Mouse (Mus musculus) stomach, postnatal 0 days (tissue): ENCODE measurements at regions not wholly inside any gene's neighbourhood (a gene's known extent, or its start where the extent isn't known, plus 50 kb on each side); places are given as distances from the start of the nearest gene placed in this dataset.

Source experiments
- ATAC-seq: fragments of 200-750 bp; cut with Nextera tagmentation; 2 replicates; pipeline ENCODE4 v1.8.0; 2017; ENCODE audit not compliant: low FRiP score, low TSS enrichment
- DNase-seq: peaks from one replicate; pipeline ENCODE4 v3.0.0-alpha.2; 2016; ENCODE audit warnings: low spot score
- H3K27ac ChIP-seq: fragments of 300-500 bp; sonication (generic); replicated peaks from 2 replicates; pipeline ENCODE4 v1.5.1; 2014; ENCODE audit warnings: mild to moderate bottlenecking, control low read depth
- H3K27me3 ChIP-seq: fragments of 300-500 bp; sonication (generic); 2 replicates; pipeline ENCODE4 v1.6.1; 2014; ENCODE audit warnings: low read length; ENCODE audit not compliant: control insufficient read depth, insufficient read depth
- H3K36me3 ChIP-seq: fragments of 300-500 bp; sonication (generic); 2 replicates; pipeline ENCODE4 v1.6.1; 2014; ENCODE audit warnings: low read length, mixed read lengths; ENCODE audit not compliant: control insufficient read depth, insufficient read depth
- H3K4me1 ChIP-seq: fragments of 300-500 bp; sonication (generic); replicated peaks from 2 replicates; pipeline ENCODE4 v1.6.1; 2014; ENCODE audit warnings: antibody characterized with exemption; ENCODE audit not compliant: control insufficient read depth, insufficient read depth
- H3K4me2 ChIP-seq: fragments of 300-500 bp; sonication (generic); replicated peaks from 2 replicates; pipeline ENCODE4 v1.6.1; 2014; ENCODE audit warnings: low read depth, mild to moderate bottlenecking, control low read depth, moderate library complexity
- H3K4me3 ChIP-seq: fragments of 300-500 bp; sonication (generic); 2 replicates; pipeline ENCODE4 v1.5.1; 2014; ENCODE audit warnings: low read depth, low read length, control low read depth
- H3K9ac ChIP-seq: fragments of 300-500 bp; sonication (generic); 2 replicates; pipeline ENCODE4 v1.6.1; 2014; ENCODE audit warnings: mild to moderate bottlenecking, low read length, control low read depth, mixed read lengths
- H3K9me3 ChIP-seq: fragments of 300-500 bp; sonication (generic); 2 replicates; pipeline ENCODE4 v1.6.1; 2016; ENCODE audit warnings: low read length; ENCODE audit not compliant: control insufficient read depth
- CTCF ChIP-seq: IDR thresholded peaks from 2 replicates; pipeline ENCODE4 v1.5.1; 2016; ENCODE audit warnings: antibody characterized with exemption, low read depth, mild to moderate bottlenecking, moderate library complexity
- EP300 ChIP-seq: optimal IDR thresholded peaks from 2 replicates; pipeline ENCODE3; 2016; ENCODE audit warnings: antibody characterized with exemption
- WGBS: fragments of 180-500 bp; shearing (Covaris S2); extraction: QIAGEN DNeasy Blood & Tissue Kit; methylation state at CpG from one replicate; pipeline ENCODE4 v1.1.7; 2014; 5-methylcytosine and 5-hydroxymethylcytosine counted together

DNA sequence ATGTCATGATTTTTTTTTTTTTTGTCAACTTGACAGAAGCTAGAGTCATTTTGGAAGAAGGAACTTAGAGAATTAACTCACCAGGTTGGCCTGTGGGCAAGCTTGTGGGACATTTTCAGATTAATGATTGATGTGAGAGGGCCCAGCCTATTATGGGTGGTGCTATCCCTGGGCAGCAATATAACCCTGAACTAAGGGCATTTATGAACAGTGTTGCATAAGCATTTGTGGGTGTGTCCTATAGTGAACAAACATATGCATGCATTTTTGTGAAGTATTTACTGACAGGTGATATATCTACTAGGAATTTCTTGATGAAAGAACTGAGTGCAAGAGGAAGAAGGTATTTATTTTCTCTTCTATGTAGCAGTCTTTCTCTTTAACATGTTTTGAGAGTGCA lies 320.5 kb upstream of the Slc30a5 start:
- no peak overlapping the region for H3K4me2 ChIP-seq
- no peaks in the 10 kb centered on the region for H3K9me3 ChIP-seq
- H3K9ac ChIP-seq = no peak overlapping the region
- no peaks in the 10 kb centered on the region for H3K4me1 ChIP-seq
- no peak overlapping the region for H3K4me3 ChIP-seq
- H3K36me3 ChIP-seq = no peaks in the 10 kb centered on the region
- TF ChIP-seq CTCF = no peak
- no peak for TF ChIP-seq EP300
- no peak overlapping the region for H3K27ac ChIP-seq
- ATAC-seq (no peak), DNase-seq (no peak)
- no peaks in the 10 kb centered on the region for H3K27me3 ChIP-seq

DNA sequence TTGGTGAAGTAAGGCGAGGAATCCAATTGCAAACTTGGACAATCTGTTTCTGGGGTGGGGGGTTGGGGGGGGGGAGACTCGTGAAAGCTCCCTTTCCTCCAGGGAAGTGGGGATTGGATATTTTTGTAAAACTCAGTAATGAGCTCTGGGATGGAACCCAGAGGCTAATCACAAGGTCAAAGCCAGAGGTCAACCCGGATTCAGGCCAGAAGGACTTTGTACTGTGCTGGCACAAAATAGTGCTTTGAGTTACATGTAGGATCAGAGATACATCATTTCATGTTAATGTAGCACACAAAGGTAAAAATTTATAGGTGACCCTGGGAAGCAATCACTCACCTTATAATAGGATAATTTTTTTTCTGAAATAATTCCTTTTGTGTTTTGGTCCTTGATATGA lies 309.5 kb upstream of the Slc30a5 start:
- Histone ChIP-seq H3K4me1 (no peaks in the 10 kb centered on the region), H3K27me3 (no peaks in the 10 kb centered on the region), H3K4me2 (no peak overlapping the region), H3K36me3 (no peaks in the 10 kb centered on the region), H3K4me3 (no peak overlapping the region), H3K9me3 (no peaks in the 10 kb centered on the region), H3K9ac (no peak overlapping the region), H3K27ac (no peak overlapping the region)
- TF ChIP-seq CTCF = no peak
- no peak for TF ChIP-seq EP300
- DNase-seq (no peak), ATAC-seq (no peak)
- 59% methylated on average over 3 of the region's 3 CpGs for WGBS

DNA sequence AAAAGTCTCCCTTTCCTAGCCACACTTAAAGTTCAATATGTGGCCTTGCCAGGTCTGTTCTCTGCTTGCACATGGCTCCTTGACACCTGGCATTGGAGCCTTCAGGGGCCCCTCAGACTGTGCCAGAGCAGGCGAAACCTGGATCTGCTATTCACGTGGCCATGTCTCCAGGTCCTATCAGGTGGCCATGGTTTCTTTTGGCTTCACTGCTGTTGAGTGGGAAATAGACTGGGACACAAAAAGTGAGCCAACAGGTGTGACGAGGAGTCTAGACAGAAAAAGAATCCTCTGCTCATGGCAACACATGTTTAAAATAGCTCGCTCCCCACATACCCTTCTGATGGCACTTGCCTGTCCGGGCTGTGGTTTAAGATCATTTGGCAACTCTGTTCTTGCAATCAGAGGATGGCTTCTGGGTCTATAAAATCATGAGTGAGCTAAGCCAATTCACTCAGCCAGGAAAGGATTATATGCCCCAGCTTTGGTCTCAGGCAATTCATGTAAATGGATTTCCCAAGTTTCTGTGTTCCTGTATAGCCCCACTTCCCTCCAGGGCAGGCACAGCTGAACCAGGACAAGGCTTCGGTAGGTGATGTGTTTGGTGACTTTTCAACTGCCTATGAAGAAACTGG lies 309.0 kb upstream of the Slc30a5 start:
- DNase-seq = no peak
- H3K4me3 ChIP-seq = no peak overlapping the region
- ATAC-seq = no peak
- TF ChIP-seq EP300 (no peak), CTCF (no peak)
- WGBS = 84% methylated on average over 6 of the region's 6 CpGs
- no peaks in the 10 kb centered on the region for H3K9me3 ChIP-seq
- no peaks in the 10 kb centered on the region for H3K36me3 ChIP-seq
- H3K4me2 ChIP-seq = no peak overlapping the region
- no peaks in the 10 kb centered on the region for H3K27me3 ChIP-seq
- no peak overlapping the region for H3K9ac ChIP-seq
- H3K4me1 ChIP-seq = no peaks in the 10 kb centered on the region
- no peak overlapping the region for H3K27ac ChIP-seq

DNA sequence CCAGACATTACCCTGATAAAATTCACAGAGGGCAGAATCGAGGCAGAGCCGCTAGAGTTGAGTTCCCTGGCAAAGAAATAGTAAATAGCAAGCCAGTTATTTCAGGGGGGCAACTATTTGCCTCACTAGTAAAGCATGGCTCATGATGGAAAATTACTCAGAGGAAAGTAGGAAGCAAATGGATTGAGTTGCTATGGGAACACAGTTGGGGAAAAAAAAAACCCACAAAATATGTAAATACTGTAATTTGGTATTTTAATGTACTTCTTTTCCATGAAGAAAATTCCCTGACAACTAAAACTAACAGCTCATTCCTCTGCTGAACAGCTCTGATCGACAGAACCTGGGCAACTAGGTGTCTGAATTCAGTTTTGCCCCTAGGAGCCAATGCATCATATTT lies 296.2 kb upstream of the Slc30a5 start:
- Histone ChIP-seq H3K27me3 (no peaks in the 10 kb centered on the region), H3K9ac (no peak overlapping the region), H3K36me3 (no peaks in the 10 kb centered on the region), H3K4me2 (no peak overlapping the region), H3K4me1 (no peaks in the 10 kb centered on the region), H3K4me3 (no peak overlapping the region), H3K9me3 (no peaks in the 10 kb centered on the region), H3K27ac (no peak overlapping the region)
- DNase-seq = no peak
- WGBS = 84% methylated on average over 3 of the region's 3 CpGs
- TF ChIP-seq CTCF = no peak
- no peak for TF ChIP-seq EP300
- no peak for ATAC-seq

DNA sequence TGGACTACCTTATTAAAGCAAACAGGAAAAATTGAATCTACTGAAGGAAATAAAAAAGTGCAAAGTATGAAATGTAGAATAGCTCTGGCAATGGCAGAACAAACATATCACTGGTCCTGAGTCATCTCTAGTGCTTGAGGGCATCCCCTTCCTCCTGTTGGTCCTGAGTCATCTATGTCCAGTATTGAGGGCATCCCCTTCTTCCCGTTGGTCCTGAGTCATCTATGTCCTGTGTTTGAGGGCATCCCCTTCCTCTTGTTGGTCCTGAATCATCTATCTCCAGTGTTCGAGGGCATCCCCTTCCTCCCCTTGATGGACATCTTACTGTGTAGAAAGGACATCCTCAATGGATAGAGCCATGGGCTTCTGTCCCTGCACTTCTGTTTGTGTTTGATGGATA lies 294.6 kb upstream of the Slc30a5 start:
- Histone ChIP-seq H3K4me1 (no peaks in the 10 kb centered on the region), H3K27ac (no peak overlapping the region), H3K36me3 (no peaks in the 10 kb centered on the region), H3K27me3 (no peaks in the 10 kb centered on the region), H3K4me3 (no peak overlapping the region), H3K4me2 (no peak overlapping the region), H3K9ac (no peak overlapping the region), H3K9me3 (no peaks in the 10 kb centered on the region)
- DNase-seq (no peak), ATAC-seq (no peak)
- TF ChIP-seq EP300 (no peak), CTCF (no peak)
- WGBS = 76% methylated on average over 2 of the region's 2 CpGs

DNA sequence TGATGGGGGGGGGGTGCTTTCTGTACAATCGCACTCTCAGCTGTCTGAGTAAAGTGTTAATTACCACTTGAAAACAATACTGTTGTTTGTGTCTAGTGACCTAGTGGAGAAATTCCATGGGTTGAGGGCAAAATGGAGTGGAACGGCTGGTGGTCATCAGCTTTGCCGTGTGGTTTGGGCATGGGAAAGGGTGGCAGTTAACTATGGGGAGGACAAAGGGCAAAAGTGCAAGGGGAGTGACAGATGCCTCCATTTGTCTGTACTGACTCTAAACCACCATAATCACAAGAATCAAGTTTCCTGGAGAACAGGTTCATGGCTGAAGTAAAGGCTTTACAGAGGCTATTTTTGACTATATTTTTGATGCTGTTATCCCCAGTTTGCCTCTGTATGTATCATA lies 294.0 kb upstream of the Slc30a5 start:
- Histone ChIP-seq H3K9me3 (no peaks in the 10 kb centered on the region), H3K4me3 (no peak overlapping the region), H3K4me1 (no peaks in the 10 kb centered on the region), H3K27ac (no peak overlapping the region), H3K4me2 (no peak overlapping the region), H3K9ac (no peak overlapping the region), H3K27me3 (no peaks in the 10 kb centered on the region), H3K36me3 (no peaks in the 10 kb centered on the region)
- 82% methylated on average over 3 of the region's 3 CpGs for WGBS
- TF ChIP-seq CTCF (no peak), EP300 (no peak)
- DNase-seq (no peak), ATAC-seq (no peak)
